Comparison of ENCODE assay signal across 11 mouse cellular contexts in the genomic region with DNA sequence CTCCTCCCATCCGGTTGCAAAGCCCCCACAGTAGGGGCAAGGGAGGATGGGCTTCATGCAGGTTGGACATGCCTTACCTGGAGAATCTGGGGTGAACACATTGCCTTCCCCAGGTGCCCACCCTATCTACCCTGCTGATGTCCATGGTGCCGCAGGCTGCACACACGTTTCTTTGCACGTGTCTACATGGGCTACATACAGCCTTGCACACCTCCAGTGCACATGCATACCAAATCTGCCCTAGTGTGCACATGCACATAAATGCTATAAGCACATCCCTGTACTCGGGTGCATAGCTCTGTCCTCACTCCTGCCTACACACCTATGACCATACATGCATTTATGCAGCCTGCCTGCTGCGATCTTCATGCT. TPM values are rescaled to one million over a fixed set of nuclear protein-coding genes. Genes with fewer than 3 reads are reported as not detected.
DNase-seq lines count a peak whose midpoint lies in the region; ATAC-seq lines count a peak whose summit lies in the region.
"Had no signal": no experiment of that assay in that cellular context is flagged by ENCODE, and none has a peak within 500 bp of the region (broad histone marks: within the 10 kb centered on the region; RNA-seq: fewer than 3 reads in every experiment).

No protein-coding gene starts in this region.

- H3K27me3 ChIP-seq in kidney, embryonic 14.5 days (ENCODE audit: control insufficient read depth, insufficient read depth, low read length), result peaks cover 41% of the 10 kb centered on the region
- peaks cover 54% of the 10 kb centered on the region for H3K27me3 ChIP-seq in embryonic facial prominence, embryonic 13.5 days
- H3K27me3 ChIP-seq in hindbrain, embryonic 15.5 days, result no peaks in the 10 kb centered on the region
- no peaks in the 10 kb centered on the region for H3K27me3 ChIP-seq in midbrain, embryonic 14.5 days (ENCODE audit: control insufficient read depth, insufficient read depth, low read length)

- H3K36me3 ChIP-seq in kidney, embryonic 14.5 days (ENCODE audit: control insufficient read depth, insufficient read depth, low read length), result no peaks in the 10 kb centered on the region
- H3K36me3 ChIP-seq in embryonic facial prominence, embryonic 13.5 days, result no peaks in the 10 kb centered on the region
- no peaks in the 10 kb centered on the region; the same call in 1 of the 2 replicates for H3K36me3 ChIP-seq in hindbrain, embryonic 15.5 days
- no peaks in the 10 kb centered on the region for H3K36me3 ChIP-seq in midbrain, embryonic 14.5 days (ENCODE audit: control insufficient read depth, insufficient read depth, low read length)

- 64% methylated on average over 6 of the region's 6 CpGs for WGBS in kidney, embryonic 14.5 days
- WGBS in embryonic facial prominence, embryonic 13.5 days, result 65% methylated on average over 6 of the region's 6 CpGs
- WGBS in hindbrain, embryonic 15.5 days, result 37% methylated on average over 6 of the region's 6 CpGs
- WGBS in midbrain, embryonic 14.5 days, result 57% methylated on average over 6 of the region's 6 CpGs

- peak overlapping the region; percentile 100 for H3K4me2 ChIP-seq in kidney, embryonic 14.5 days (replicated peaks; ENCODE audit: low read depth, low read length)
- peak overlapping the region; percentile 97 for H3K4me2 ChIP-seq in embryonic facial prominence, embryonic 13.5 days
- H3K4me2 ChIP-seq in hindbrain, embryonic 15.5 days, result peak overlapping the region; percentile 82
- H3K4me2 ChIP-seq in midbrain, embryonic 14.5 days (ENCODE audit: low read length), result peak overlapping the region; percentile 76

- H3K4me1 ChIP-seq in kidney, embryonic 14.5 days (ENCODE audit: control insufficient read depth, insufficient read depth, low read length), result peaks cover 9% of the 10 kb centered on the region
- peaks cover 28% of the 10 kb centered on the region for H3K4me1 ChIP-seq in embryonic facial prominence, embryonic 13.5 days
- peaks cover 40% of the 10 kb centered on the region for H3K4me1 ChIP-seq in hindbrain, embryonic 15.5 days (replicated peaks)
- peaks cover 22% of the 10 kb centered on the region for H3K4me1 ChIP-seq in midbrain, embryonic 14.5 days (ENCODE audit: control insufficient read depth, insufficient read depth, low read length)

- H3K4me3 ChIP-seq in kidney, embryonic 14.5 days (ENCODE audit: low read length), result peak overlapping the region; percentile 60
- H3K4me3 ChIP-seq in embryonic facial prominence, embryonic 13.5 days, result peak overlapping the region; percentile 71
- peak overlapping the region; percentile 81 for H3K4me3 ChIP-seq in hindbrain, embryonic 15.5 days
- peak overlapping the region; percentile 75 for H3K4me3 ChIP-seq in midbrain, embryonic 14.5 days (replicated peaks; ENCODE audit: low read depth, low read length)

- no peak overlapping the region for H3K27ac ChIP-seq in kidney, embryonic 14.5 days (ENCODE audit: low read depth, low read length)
- H3K27ac ChIP-seq in embryonic facial prominence, embryonic 13.5 days, result no peak overlapping the region
- peak overlapping the region; percentile 87 for H3K27ac ChIP-seq in hindbrain, embryonic 15.5 days (replicated peaks)
- 0 out of 2 replicates have a peak overlapping the region, but pooled peaks have one; percentile 17 for H3K27ac ChIP-seq in midbrain, embryonic 14.5 days (replicated peaks; ENCODE audit: low read depth, low read length)

- no peak for ATAC-seq in kidney, embryonic 14.5 days (ENCODE audit: low FRiP score, low TSS enrichment)
- ATAC-seq in embryonic facial prominence, embryonic 13.5 days (ENCODE audit: insufficient number of reproducible peaks, insufficient read depth, low FRiP score, low TSS enrichment, low read depth), result no peak
- ATAC-seq in hindbrain, embryonic 15.5 days (ENCODE audit: low FRiP score, low read depth), result peak; percentile 21
- ATAC-seq in midbrain, embryonic 14.5 days (ENCODE audit: low FRiP score, low TSS enrichment), result no peak
- ATAC-seq in megakaryocyte-erythroid progenitor cell, adult 5-6 weeks (replicated peaks; ENCODE audit: low FRiP score, low TSS enrichment, poor library complexity, severe bottlenecking), result no peak

- H3K9me3 ChIP-seq in kidney, embryonic 14.5 days (ENCODE audit: control insufficient read depth, low read length), result no peaks in the 10 kb centered on the region
- no peaks in the 10 kb centered on the region for H3K9me3 ChIP-seq in embryonic facial prominence, embryonic 13.5 days
- H3K9me3 ChIP-seq in hindbrain, embryonic 15.5 days, result no peaks in the 10 kb centered on the region
- no peaks in the 10 kb centered on the region for H3K9me3 ChIP-seq in midbrain, embryonic 14.5 days (ENCODE audit: control insufficient read depth, low read length)

- no peak for DNase-seq in kidney, adult 18-20 months
- DNase-seq in midbrain, embryonic 14.5 days, result peak; percentile 32
- DNase-seq in ovary, adult 18-20 months (ENCODE audit: low spot score), result no peak
- no peak for DNase-seq in layer of hippocampus, postnatal 10 days (ENCODE audit: low spot score in 2 of 2)
- DNase-seq: kidney, postnatal 14 days; lung, postnatal 4 days; spleen, adult 18-20 months had no signal

- no peak overlapping the region for H3K9ac ChIP-seq in kidney, embryonic 14.5 days (ENCODE audit: low read depth, low read length)
- H3K9ac ChIP-seq in embryonic facial prominence, embryonic 13.5 days, result peak overlapping the region; percentile 79
- peak overlapping the region; percentile 82 for H3K9ac ChIP-seq in hindbrain, embryonic 15.5 days
- H3K9ac ChIP-seq in midbrain, embryonic 14.5 days (replicated peaks; ENCODE audit: low read length), result peak overlapping the region; percentile 90

RNA-seq across cellular contexts. Expression of gene Rtn4r, which starts 1.1 kb away (rescaled TPM):
- 3.6 and 4.7 TPM in 2 replicates for polyA plus RNA-seq in kidney, embryonic 14.5 days (2014; fragmentation: Nextera tagmentation; extraction: Ambion mirVana)
- 5.6 and 6.3 TPM in 2 replicates for polyA plus RNA-seq in embryonic facial prominence, embryonic 13.5 days (2015; fragmentation: Nextera tagmentation; extraction: Ambion mirVana)
- 24.7 and 25.5 TPM in 2 replicates for polyA plus RNA-seq in hindbrain, embryonic 15.5 days (2015; fragmentation: Nextera tagmentation; extraction: Ambion mirVana)
- 18.6 and 28.6 TPM in 2 replicates for polyA plus RNA-seq in midbrain, embryonic 14.5 days (2014; fragmentation: Nextera tagmentation; extraction: Ambion mirVana)
- total RNA-seq in megakaryocyte-erythroid progenitor cell, adult 5-6 weeks (2014; fragmentation: Nextera tagmentation), result not detected in 2 replicates
- 0.30 and 0.38 TPM in 2 replicates for total RNA-seq in megakaryocyte-erythroid progenitor cell, adult 5-6 weeks (2017)
- 10 to 100 TPM; 76.3 to 78.0 TPM for total RNA-seq in layer of hippocampus, postnatal 10 days (2021)

RNA-seq across cellular contexts. Expression of gene Prodh, which starts 38.5 kb away (rescaled TPM):
- polyA plus RNA-seq in kidney, embryonic 14.5 days (2014; fragmentation: Nextera tagmentation; extraction: Ambion mirVana), result 21.5 and 21.6 TPM in 2 replicates
- polyA plus RNA-seq in embryonic facial prominence, embryonic 13.5 days (2015; fragmentation: Nextera tagmentation; extraction: Ambion mirVana), result 8.2 and 10.5 TPM in 2 replicates
- 4.3 and 4.9 TPM in 2 replicates for polyA plus RNA-seq in hindbrain, embryonic 15.5 days (2015; fragmentation: Nextera tagmentation; extraction: Ambion mirVana)
- 3.3 and 4.0 TPM in 2 replicates for polyA plus RNA-seq in midbrain, embryonic 14.5 days (2014; fragmentation: Nextera tagmentation; extraction: Ambion mirVana)
- 9.8 and 14.0 TPM in 2 replicates for total RNA-seq in megakaryocyte-erythroid progenitor cell, adult 5-6 weeks (2014; fragmentation: Nextera tagmentation)
- total RNA-seq in megakaryocyte-erythroid progenitor cell, adult 5-6 weeks (2017), result 14.2 and 23.5 TPM in 2 replicates
- 10 to 100 TPM; 15.8 to 17.3 TPM for total RNA-seq in layer of hippocampus, postnatal 10 days (2021)

Comparison
In these comparisons a context has a peak if more than half of its experiments do, and no peak if none do; other contexts are left out.
1. H3K27ac ChIP-seq: peak in hindbrain, embryonic 15.5 days (single experiment) and midbrain, embryonic 14.5 days (single experiment); none in kidney, embryonic 14.5 days (single experiment) and embryonic facial prominence, embryonic 13.5 days (single experiment).
2. Peak in every context shown above with its lines, with median percentiles within 50 percentile points of each other: H3K4me2 ChIP-seq and H3K4me3 ChIP-seq.